Mouse (Mus musculus) lung, postnatal 0 days (tissue): ENCODE measurements at regions not wholly inside any gene's neighbourhood (a gene's known extent, or its start where the extent isn't known, plus 50 kb on each side); places are given as distances from the start of the nearest gene placed in this dataset.

ENCODE experiments used
- CTCF ChIP-seq: IDR thresholded peaks from 2 replicates; pipeline ENCODE4 v1.5.1; 2016; ENCODE audit warnings: antibody characterized with exemption, mild to moderate bottlenecking
- EP300 ChIP-seq: IDR thresholded peaks from 2 replicates; pipeline ENCODE4 v1.6.1; 2016; ENCODE audit warnings: antibody characterized with exemption, mild to moderate bottlenecking, control low read depth

DNA sequence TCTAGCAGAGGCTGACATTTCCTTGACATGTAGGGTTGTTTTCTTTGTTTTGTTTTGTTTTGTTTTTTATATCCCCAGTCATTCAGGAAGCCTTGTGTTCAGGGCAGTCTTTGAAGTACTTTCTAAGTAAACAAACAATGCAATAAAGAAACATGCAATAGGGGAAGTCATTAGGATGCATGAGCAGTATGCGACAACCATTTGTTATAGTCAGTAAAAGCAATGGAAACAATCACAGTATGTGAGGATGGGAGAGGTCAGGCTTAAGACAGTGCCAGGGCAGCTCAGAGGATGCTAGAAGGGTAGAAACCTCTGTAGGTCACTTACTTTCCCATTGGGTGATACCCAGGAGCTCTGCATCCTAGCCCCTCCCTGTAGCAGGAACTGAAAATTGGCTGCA is 87.9 kb downstream of the Kcnk1 start:
- 0 out of 2 replicates have a peak, but pooled peaks have one; percentile 17 for TF ChIP-seq EP300
- no peak for TF ChIP-seq CTCF
